Mouse (Mus musculus) urinary bladder, postnatal 4 days (tissue): Measurements from ENCODE around the gene Gga3.

Experiments
- DNase-seq, 2 experiments: peaks; one replicate each; pipeline ENCODE4 v3.0.0; 2021 to 2022; ENCODE audit warnings: low spot score in 2 of 2

Gene Gga3

DNA sequence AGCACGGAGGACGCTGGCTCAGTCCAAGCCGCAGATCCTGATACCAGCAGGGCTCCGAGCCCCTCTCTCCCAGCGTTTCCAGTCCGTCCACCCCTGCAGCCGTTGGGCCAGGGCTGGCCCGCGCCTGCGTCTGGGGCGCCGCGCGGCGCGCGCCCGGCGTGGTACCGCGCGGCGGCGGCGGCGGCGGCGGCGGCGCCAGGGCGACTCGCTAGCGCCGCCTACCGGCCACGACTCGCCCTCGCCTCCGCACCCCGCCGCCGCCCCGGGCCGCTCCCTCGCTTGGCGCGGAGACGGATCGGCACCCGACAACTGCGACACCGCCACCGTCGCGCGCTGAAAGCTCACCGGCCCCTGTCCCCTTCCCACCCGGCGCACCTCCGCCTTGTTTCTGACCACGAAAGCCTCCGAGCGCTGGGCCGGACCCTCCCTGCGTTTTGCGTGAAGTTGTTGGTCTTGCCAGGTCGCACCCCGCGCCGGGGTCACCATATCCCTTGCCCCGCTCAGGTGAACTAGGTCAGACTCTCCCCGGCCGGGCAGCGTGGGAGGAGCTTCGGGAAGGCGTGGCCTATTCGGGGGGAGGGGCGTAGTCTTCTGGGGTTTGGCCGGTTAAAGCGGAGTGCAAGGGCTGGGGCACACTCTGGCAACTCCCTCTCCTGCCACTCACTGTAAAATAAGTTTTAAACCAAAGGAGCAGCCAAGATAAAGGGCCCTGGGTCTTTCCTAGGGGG, 8.7 kb upstream of the Gga3 start, which contains the start of gene Mif4gd:
Gene Mif4gd, minus strand, starts transcription at position 560 of the 728 bp plus-strand sequence.
- peak; percentile 88 to 96 for DNase-seq

DNA sequence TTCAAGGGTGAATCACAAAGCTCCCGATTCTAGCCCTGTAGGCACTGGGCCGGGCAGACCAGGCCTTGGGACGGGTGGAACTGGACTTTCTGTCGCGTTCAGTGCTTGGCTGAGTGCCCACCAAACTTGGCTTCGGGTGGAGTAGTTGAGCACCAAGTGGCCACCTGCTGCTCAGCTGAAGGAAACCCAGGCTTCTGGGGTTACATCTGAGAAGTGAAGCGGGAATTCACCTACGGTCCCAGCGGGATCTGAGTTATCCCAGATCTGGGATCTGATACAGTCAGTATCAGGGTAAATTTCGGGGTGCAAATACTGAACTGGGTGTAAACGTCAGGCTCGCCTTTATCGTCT, 8.2 kb upstream of the Gga3 start:
- peak; percentile 68 to 82 for DNase-seq

DNA sequence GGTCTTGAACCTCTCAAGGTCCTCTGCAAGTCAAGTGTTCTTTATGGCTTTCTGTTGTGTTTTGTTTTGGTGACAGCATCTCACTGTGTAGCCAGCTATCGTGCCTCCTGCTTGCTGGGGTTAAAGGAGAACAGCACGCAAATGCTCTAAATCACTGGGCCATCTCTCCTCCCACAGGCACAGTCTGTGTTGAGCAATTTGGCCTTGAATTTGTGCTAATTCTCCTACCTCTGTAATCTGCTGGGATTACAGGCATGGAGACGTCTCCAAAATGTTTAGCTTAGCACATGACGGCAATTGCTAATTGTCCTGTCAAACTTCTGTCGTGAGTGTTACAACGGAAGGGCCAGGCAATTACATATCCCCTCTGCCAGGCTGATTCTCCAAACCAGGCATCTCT, 7.3 kb upstream of the Gga3 start:
- DNase-seq = no peak

DNA sequence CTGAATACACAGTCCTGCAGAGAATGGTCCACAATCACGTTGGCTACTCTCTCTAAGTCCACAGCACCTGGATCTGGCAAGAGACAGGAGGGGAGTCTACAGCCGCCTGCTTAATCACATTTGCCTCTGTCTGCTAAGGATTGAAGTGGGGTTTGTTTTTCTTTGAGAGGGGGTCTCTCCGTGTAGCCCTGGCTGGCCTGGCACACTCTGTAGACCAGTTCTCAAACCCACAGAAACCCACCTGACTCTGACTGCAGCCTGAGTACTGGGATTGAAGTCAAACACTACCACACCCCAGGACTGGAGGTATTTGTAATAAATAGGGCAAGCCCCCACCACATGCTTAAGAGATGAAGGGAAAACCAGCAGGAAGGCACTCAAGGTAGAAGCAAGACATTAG, 5.7 kb upstream of the Gga3 start:
- no peak for DNase-seq

DNA sequence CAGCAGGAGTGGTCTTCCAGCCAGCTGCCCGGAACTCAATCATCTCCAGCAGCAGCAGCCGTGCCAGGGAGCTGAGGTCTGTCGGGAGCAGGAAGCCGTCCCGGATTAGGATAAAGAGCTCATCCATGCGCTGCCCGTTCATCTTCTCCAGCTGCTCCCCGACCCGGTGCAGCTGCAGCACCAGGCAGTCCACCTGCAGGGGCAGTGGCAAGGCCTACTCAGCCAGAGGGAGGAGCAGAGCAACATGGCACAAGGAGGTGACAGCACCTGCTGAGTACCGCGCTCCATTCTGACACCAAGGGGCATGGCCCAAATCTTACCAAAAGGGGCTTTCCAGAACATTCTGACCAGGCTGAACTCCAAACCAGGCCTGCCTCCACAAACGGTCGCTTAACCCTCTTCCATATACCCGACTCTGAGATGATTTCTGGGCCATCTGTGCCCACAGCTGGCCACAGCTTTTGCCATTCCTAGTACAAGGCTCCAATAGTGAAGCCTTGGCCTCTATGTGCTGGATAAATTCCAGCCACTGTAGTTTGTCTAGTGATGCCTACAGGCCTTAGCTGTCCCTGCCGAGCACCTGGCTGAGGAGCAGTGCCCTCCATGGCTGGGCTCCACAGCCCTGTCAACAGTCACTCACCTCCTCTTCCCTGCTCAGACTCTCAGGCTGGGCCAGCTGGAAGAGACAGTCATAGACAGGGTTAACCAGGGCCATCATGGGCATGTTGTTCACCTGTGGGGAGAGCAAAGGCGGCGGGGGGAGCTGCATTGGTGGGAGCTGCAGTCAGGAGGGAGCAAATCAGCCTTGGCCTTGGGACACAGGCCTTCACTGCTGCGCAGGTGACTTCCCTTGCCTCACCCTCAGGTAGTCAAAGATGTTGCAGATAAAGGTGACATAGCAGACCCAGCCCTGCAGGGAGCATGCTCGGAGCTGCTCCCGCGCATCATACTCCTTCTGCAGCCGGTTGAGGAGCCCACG, 4.9 kb upstream of the Gga3 start:
- no peak for DNase-seq

DNA sequence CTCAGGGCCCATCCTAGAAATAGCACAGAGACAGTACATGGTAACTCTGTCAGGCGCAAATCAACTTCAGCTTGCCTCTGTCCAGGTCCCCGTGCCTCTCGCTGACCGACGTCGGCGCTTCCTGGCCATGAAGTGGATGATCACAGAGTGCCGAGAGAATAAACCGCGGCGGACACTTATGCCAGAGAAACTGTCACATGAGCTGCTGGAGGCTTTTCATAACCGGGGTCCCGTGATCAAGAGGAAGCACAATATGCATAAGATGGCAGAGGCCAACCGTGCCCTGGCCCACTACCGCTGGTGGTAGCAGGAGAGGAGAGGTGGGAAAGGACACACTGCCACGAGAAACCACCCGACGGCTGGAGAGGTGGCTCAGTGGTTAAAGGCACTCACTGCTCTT, 2.9 kb upstream of the Gga3 start:
- DNase-seq = no peak

DNA sequence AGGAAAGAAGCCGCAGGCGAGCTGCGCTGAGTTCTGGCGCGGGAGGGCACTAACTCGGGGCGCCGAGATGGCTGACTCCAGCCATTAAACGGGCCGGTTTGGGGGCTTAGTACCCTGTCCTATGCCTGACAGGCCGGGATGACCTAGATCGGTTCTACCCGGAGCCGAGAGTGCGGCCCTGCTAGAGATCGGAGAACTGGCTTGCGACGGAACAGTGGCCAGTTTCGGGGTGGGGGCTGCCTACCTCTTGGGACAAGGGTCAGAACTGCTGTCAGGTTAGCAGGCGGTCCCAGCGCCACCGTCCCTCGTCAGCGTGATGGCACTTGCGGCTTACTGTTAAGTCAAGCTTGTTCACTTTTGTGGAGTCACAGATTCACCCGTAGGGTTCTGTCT, 449 bp upstream of the Gga3 start:
- DNase-seq = no peak

DNA sequence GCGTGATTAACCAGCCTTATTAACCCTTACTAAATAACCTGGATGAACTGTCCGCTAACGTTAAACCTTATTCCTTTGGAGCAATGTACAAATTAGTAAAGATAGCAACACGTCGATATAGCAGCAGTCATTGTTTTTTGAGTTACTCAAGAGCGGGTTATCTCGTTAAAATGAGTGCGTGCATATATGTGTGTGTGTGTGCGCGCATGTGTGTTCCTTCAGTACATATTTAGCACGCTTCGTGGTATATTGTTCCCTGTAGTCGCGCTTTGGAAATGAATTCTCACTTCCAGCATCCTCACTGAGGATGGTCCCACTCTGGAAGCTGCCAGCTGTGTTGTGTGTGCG, 749 bp downstream of the Gga3 start:
- DNase-seq = no peak

DNA sequence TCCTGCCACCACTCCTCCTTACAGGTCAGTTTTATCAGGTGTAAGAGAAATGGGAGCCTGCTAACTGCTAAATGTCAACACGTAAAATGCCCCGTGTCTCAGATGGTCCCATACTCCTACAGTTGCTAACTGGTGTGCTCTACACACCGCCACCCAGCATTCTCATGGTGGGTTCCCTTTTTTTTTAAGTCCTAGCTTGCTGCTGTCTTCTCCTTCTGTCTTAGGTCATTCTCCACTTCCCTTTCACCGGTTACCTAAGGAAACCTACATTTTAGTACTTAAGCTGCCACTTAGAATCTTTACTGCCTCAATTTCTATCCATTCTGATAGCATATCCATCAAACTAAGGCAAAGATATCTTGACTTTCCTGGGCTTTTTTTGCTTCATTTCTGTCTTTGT, 2.7 kb downstream of the Gga3 start:
- DNase-seq = no peak

DNA sequence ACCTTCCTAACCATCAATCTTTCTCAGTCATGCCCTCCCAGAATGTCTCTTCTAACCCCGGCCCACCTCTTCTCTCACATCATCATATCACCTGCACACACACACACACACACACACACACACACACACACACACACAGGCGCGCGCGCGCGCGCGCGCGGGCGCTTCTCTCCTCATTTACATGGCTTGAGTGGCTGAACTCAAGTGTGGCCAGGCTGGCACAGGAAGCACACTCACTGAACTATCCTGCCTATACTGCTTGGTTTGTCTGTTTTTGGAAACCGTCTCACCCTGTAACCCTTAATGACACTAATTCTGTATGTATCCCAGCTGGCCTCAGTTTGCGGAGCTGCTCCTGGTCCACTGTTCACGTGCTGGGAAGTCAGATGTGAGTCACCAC, 3.1 kb downstream of the Gga3 start:
- no peak for DNase-seq

DNA sequence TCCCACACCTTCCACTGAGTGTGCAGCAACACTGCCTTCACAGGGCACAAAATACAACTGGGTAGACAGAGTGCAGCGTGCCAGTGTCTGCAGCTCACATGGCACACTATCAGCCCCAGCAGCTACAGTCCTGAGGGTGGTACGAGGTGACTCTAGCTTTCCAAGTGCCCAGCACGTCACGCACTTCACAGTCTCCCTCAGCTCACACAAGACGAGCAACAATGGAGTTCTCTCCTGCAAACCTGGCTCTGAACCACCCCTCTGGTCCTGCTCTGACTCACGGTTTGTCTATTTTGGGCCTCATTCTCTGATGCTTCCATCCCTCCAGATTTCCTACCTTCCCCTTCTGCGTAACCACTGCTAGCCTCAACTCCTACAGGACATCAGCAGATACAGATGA, 4.1 kb downstream of the Gga3 start:
- no peak for DNase-seq

DNA sequence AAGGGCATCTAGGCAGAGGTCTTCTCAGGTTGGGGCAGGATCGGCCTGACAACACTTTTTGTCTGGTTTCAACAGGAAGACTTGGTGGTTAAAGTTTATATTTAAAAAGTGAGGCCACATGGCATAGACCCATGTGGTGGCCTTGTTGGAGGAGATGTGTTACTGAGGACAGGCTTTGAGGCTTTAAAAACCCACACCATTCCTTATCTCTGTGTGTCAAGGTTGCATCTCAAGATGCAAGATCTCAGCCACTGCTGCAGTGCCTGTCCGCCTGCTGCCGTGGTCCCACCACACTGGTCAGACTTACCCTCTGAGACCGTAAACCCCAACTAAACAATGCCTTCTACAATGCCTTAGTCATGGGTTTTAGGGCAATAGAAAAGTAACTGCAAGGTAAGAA, 5.5 kb downstream of the Gga3 start:
- DNase-seq = no peak

DNA sequence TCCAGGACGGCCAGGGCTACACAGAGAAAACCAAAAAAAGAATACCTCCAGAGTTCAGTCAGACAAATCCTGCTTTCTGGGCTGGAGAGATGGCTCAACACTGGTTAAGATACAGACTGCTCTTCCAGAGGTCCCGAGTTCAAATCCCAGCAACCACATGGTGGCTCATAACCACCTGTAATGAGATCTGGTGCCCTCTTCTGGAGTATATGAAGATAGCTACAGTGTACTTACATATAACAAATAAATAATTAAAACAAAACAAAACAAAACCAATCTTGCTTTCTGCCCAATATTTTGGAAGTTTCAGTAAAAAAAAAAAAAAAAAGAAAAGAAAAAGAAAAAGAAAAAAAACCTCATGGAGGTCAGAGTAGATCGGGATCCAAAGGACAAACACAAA, 8.6 kb downstream of the Gga3 start:
- no peak for DNase-seq

DNA sequence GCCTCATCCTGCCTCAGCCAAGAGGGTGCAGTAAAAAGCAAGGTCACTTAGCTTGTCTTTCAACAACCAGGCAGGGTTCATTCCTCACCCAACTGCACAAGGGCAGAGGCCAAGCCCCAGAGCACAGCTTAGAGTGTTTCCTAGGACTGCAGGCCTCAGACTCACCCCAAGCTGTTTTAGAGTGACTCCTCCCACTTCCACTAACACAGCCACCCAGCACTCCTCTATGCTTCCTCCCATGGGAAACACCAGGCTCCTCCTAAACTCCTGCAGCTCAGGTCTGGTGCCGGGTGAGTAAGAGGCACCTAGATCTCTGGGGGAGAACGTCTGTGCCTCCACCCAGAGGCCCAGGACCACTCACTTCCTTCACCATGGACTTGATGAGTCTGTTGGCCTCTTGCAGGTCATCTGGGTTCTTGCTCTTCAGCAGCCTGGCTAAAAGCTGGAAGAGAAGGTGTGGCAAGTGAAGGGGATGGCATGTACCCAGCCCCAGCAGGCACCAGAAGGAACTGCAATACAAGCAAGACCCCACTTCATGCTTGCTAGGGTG, 13.2 kb downstream of the Gga3 start:
- DNase-seq = no peak

DNA sequence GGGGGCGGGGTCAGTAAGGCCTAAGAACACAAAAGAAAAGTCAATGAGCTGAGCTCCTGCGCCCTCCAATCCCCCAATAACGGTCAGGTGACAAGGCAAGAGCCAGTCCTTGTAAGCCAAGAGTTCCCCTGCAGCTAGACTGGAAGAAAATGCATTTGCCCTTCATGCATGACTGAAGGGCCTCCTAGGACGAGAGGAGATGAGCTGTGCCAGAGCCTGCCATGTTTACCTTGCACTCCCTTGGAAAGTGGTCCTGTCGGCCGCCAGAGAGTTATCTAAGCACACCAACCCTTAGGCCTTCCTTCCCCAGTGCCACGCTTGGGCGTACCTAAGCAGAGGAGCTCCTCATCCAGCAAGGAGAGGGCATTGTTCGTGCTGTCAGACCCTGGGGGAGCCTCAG, 15.9 kb downstream of the Gga3 start:
- DNase-seq = no peak

DNA sequence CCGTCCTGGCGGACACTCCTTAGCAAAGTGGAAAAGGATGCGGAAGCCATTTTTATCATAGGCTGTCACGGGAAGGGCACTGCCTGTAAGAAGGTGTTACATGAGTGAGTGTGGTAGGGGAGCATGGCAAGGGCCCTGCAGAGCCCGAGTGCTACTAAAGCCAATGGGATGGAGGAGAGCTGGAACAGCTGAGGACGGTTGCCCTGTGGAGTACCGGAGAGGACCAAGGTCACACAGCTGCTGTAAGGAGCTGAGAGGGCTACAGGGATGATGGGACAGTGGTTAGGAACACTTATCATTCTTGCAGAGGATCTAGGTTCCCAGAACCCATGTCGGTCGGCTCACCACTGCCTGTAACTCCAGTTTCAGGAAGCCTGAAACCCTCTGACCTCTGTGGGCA, 17.4 kb downstream of the Gga3 start:
- DNase-seq = no peak

DNA sequence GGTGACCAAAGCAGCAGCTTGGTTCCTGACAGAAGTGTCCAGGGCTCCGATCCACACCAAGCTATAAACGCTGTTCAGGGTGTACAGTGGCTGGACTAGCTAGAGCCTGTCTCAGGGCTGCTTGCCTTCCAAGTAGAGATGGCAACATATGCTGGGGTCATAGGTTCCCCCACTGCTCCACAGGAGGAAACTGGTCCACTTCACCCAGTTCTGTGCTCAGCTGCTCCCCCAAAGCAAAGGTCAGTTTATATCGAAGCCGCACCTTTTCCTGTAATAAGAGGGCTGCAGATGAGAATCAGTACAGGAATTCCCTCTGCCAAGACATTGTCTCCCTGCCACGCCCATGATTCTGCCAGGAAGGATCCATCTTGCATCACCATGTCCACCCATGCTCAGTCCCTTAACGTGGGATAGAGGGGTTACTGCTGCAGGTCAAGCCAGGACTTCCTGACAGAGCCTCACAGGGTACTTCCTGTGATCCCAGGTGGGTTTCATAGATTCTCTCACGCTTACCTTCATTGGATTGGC, 18.2 kb downstream of the Gga3 start:
- DNase-seq = no peak

DNA sequence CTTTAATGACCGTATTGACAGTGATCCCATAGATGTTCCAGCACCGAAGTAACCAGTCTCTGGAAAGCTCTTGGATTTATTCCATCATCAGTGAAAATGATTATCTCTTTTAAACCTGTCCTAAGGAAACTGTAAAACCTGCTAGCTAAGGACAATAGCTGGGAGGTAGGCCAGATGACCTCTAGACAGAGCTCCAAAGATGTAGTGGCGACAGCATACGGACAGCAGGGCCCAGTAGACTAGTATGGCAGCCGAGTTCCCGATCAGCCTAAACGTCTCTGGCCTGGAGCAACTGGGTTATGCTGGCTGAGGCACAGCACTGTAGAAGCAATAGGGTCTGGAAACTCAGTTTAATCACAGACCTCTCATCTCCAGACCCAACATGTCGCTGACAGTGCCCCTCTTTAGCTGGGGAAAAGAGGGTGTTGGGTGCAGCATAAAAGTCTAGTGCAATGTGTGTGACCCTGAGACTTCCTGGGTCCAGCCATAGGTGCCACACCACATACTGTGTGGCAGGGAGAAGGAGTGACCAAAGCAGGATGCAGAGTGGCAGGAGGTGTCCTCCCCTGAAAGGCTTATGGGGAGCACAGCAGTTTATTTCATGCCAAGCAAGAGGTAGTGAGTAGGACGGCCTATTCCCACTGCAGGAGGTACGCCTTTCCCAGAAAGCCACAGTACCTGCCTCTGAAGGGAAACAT, 19.3 kb downstream of the Gga3 start:
- DNase-seq = no peak

DNA sequence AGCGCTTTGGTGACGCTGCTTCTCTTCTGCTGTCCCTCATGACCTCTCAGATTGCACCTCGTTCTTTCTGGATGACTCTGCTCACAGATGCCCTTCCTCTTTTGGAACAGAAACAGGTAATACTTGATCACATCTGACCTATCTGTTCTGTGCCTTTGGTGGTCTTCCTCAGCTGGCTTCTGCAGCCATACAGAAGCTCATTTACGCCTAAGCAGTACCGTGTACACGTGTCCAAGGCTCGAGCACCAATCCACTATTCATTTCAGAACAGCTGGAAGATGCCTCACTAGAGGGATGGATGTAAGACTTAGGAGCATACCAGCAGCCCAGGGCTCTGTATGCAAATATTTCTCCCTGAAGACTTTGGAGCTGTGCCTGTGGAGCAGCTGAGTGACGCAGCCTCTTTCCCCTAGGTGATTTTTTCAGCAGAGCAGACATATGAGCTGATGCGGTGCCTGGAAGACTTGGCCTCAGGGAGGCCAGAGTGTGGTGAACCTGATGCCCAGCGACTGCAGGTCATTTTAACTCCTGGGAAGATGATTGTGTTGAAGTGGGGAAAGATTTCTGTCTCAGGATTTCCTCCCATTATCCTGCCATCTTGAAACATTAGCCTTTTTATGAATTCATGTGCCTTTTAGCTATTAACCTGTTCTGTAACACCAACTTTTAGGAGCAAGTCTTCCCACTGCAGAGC, 20.8 kb downstream of the Gga3 start:
- DNase-seq = no peak

DNA sequence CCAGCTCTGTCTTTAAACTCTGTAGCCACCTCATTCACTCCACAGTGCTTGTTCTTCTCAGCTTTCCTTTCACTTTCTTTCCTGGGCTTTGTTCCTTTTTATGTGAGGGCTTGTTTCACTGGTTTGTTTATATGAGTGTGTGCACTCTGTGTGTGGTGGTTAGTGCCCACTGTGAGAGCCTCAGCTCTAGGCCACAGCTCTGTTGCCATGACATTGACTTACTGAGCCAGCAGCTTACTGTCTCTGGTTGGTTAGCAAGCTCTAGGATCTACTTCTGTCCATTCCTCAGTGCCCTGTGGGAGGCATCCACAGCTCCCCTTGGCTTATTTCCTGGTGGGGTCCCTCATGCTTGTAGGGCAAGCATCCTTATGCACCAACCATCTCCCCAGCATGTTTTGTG, 24.8 kb downstream of the Gga3 start:
- DNase-seq = no peak

DNA sequence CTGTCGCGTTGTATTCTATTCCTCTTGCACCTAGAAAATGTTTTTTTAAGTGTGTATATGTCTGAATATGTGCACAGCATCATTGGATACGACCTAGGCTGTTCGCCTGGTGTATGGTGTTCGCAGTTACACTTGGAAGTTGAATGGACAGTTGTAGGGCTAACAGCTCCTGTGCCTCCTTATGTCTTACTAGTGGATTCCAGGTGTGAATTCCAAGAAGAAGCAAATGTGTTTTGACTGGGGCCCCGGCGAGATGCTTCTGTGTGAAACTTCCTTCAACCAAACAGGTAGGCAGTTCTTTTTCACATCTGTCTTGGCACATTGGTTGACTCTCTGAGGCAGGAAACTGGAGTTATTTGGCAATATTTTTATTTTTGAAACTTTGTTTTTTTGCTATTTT, 38.9 kb downstream of the Gga3 start:
- no peak for DNase-seq
